33 mouse cellular contexts compared by ENCODE assay signal in the genomic region with DNA sequence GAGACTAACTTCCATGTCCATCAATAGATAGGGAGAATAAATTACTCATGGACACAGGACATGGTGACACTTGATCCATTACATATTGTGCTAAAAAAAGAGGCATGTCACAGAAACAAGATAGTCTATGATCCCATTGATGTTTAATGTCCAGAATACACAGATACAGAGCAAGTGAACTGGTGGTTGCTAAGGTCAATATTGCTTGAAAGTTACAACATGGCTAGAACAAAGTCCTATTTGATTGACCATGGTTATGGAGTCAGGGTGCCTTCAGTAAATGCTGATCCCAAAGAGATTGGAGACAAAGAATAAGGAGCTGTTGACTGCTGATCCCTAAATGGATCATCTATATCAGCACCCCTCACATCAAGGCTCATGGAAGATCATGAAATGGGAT. TPM values are rescaled to one million over a fixed set of nuclear protein-coding genes. Genes with fewer than 3 reads are reported as not detected.
"Had no signal": no experiment of that assay in that cellular context is flagged by ENCODE, and none has a peak within 500 bp of the region (broad histone marks: within the 10 kb centered on the region; RNA-seq: fewer than 3 reads in every experiment).

No protein-coding gene starts in this region.

RNA-seq across cellular contexts. Expression of gene Cyp3a11, which starts 12.3 kb away (rescaled TPM):
- total RNA-seq: left cerebral cortex, adult 18-20 months; left cerebral cortex, adult 2 months; left cerebral cortex, adult 8-10 months; left cerebral cortex, postnatal 10 days; left cerebral cortex, postnatal 14 days; left cerebral cortex, postnatal 25 days; left cerebral cortex, postnatal 36 days; left cerebral cortex, postnatal 4 days; megakaryocyte progenitor cell, adult 5-6 weeks; megakaryocyte, adult 5-6 weeks; megakaryocyte-erythroid progenitor cell, adult 5-6 weeks; midbrain, postnatal 0 days; monocyte, adult 5-6 weeks had no signal
- polyA plus RNA-seq: limb, embryonic 10.5 days; limb, embryonic 11.5 days; limb, embryonic 12.5 days; limb, embryonic 13.5 days; limb, embryonic 14.5 days; liver, embryonic 11.5 days; liver, embryonic 12.5 days; lung, embryonic 14.5 days; lung, embryonic 15.5 days; macrophage; midbrain, embryonic 10.5 days; midbrain, embryonic 11.5 days; midbrain, embryonic 12.5 days; midbrain, embryonic 13.5 days; midbrain, embryonic 14.5 days; midbrain, embryonic 15.5 days; midbrain, embryonic 16.5 days; midbrain, postnatal 0 days; myocyte; neural tube, embryonic 11.5 days; neural tube, embryonic 12.5 days had no signal
